Mouse (Mus musculus): ENCODE data around the gene Zbtb20. TPM values are rescaled to one million over a fixed set of nuclear protein-coding genes. Genes with fewer than 3 reads are reported as not detected.
A peak's percentile ranks its signal among the peaks of the same experiment; 100 is the strongest.

The Zbtb20 gene
- polyA plus RNA-seq, 1 experiment from 2014 or later: 44.6 TPM

DNA sequence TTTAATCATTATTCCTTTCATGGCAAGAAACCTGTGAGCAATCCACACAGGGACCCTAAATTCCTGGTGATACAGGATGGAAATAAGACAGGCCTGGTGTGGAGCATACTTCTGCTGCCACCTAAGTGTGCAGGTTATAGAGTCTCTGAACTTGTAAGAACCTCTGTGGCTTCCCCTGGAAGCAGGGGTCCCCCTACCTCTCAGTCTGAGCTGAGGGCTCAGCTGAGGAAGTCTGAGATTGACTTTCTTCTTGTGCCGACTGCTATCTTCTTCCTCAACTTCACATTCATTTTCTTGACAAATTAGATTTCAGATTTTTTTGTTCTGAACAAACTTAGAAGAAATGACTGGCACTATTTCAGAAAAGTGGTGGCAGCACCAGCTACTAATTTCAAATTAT, 617.2 kb downstream of the Zbtb20 start:
- no peak for ATAC-seq (ENCODE audit: low FRiP score, low TSS enrichment)
- Histone ChIP-seq H3K4me3 (ENCODE audit: low read length) (no peak overlapping the region), H3K36me3 (ENCODE audit: insufficient read depth, low read length) (no peaks in the 10 kb centered on the region)

GRCm38 (mm10) chr16:43493596-43494385, 618.1 kb downstream of the Zbtb20 start:
- WGBS: 63% methylated on average over 5 of the region's 5 CpGs
- no peak for ATAC-seq (ENCODE audit: low FRiP score, low TSS enrichment)

More for the DNA sequence above, 617.2 kb downstream of the Zbtb20 start:
- no peak overlapping the region for H3K9ac ChIP-seq (replicated peaks; ENCODE audit: low read length)
- no peaks in the 10 kb centered on the region for H3K27me3 ChIP-seq (ENCODE audit: insufficient read depth, low read length)
- 82% methylated on average over 1 of the region's 1 CpGs for WGBS
- no peaks in the 10 kb centered on the region for H3K4me1 ChIP-seq (ENCODE audit: insufficient read depth, low read length)
- H3K9me3 ChIP-seq (ENCODE audit: low read length): no peaks in the 10 kb centered on the region
- H3K27ac ChIP-seq (ENCODE audit: low read length): no peak overlapping the region
- no peak overlapping the region for H3K4me2 ChIP-seq (replicated peaks; ENCODE audit: low read depth, low read length)

GRCm38 (mm10) chr16:43495175-43495818, 619.6 kb downstream of the Zbtb20 start:
- no peaks in the 10 kb centered on the region for H3K36me3 ChIP-seq (ENCODE audit: insufficient read depth, low read length)
- no peaks in the 10 kb centered on the region for H3K27me3 ChIP-seq (ENCODE audit: insufficient read depth, low read length)
- ATAC-seq (ENCODE audit: low FRiP score, low TSS enrichment): no peak
- H3K4me3 ChIP-seq (ENCODE audit: low read length): no peak overlapping the region
- no peak overlapping the region for H3K4me2 ChIP-seq (replicated peaks; ENCODE audit: low read depth, low read length)
- H3K4me1 ChIP-seq (ENCODE audit: insufficient read depth, low read length): no peaks in the 10 kb centered on the region
- no peak overlapping the region for H3K27ac ChIP-seq (ENCODE audit: low read length)
- H3K9me3 ChIP-seq (ENCODE audit: low read length): no peaks in the 10 kb centered on the region
- no peak overlapping the region for H3K9ac ChIP-seq (replicated peaks; ENCODE audit: low read length)
- 81% methylated on average over 9 of the region's 9 CpGs for WGBS

More at GRCm38 (mm10) chr16:43493596-43494385, 618.1 kb downstream of the Zbtb20 start:
- no peak overlapping the region for H3K9ac ChIP-seq (replicated peaks; ENCODE audit: low read length)
- no peaks in the 10 kb centered on the region for H3K36me3 ChIP-seq (ENCODE audit: insufficient read depth, low read length)
- H3K4me2 ChIP-seq (replicated peaks; ENCODE audit: low read depth, low read length): no peak overlapping the region
- H3K4me3 ChIP-seq (ENCODE audit: low read length): no peak overlapping the region
- H3K27ac ChIP-seq (ENCODE audit: low read length): no peak overlapping the region
- no peaks in the 10 kb centered on the region for H3K4me1 ChIP-seq (ENCODE audit: insufficient read depth, low read length)
- H3K27me3 ChIP-seq (ENCODE audit: insufficient read depth, low read length): no peaks in the 10 kb centered on the region
- H3K9me3 ChIP-seq (ENCODE audit: low read length): no peaks in the 10 kb centered on the region

DNA sequence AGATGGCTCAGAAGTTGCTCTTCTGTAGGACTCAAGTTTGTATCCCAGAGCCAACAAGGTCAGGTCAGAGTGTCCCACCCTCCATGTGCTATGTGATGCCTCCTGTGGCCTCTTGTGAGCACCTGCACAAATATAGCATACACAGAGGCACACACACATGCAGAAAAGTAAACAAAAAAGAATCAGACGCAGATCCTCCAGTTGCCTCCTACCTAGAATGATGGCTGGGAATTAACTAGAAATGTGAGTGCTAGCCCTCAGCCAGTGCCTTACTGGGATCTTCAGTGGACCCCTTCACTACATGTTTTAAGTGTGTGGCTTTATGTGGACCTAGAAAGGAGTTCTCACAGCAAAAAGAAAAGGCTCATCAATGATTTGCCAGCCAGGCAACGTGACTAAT, 621.4 kb downstream of the Zbtb20 start:
- H3K4me2 ChIP-seq (replicated peaks; ENCODE audit: low read depth, low read length): no peak overlapping the region
- H3K27me3 ChIP-seq (ENCODE audit: insufficient read depth, low read length): no peaks in the 10 kb centered on the region
- H3K36me3 ChIP-seq (ENCODE audit: insufficient read depth, low read length): no peaks in the 10 kb centered on the region
- no peaks in the 10 kb centered on the region for H3K9me3 ChIP-seq (ENCODE audit: low read length)
- peaks cover under 1% of the 10 kb centered on the region; the same call in 1 of the 2 replicates for H3K4me1 ChIP-seq (ENCODE audit: insufficient read depth, low read length)
- no peak overlapping the region for H3K4me3 ChIP-seq (ENCODE audit: low read length)
- H3K9ac ChIP-seq (replicated peaks; ENCODE audit: low read length): no peak overlapping the region
- 36% methylated on average over 2 of the region's 2 CpGs for WGBS
- no peak overlapping the region for H3K27ac ChIP-seq (ENCODE audit: low read length)
- no peak for ATAC-seq (ENCODE audit: low FRiP score, low TSS enrichment)

DNA sequence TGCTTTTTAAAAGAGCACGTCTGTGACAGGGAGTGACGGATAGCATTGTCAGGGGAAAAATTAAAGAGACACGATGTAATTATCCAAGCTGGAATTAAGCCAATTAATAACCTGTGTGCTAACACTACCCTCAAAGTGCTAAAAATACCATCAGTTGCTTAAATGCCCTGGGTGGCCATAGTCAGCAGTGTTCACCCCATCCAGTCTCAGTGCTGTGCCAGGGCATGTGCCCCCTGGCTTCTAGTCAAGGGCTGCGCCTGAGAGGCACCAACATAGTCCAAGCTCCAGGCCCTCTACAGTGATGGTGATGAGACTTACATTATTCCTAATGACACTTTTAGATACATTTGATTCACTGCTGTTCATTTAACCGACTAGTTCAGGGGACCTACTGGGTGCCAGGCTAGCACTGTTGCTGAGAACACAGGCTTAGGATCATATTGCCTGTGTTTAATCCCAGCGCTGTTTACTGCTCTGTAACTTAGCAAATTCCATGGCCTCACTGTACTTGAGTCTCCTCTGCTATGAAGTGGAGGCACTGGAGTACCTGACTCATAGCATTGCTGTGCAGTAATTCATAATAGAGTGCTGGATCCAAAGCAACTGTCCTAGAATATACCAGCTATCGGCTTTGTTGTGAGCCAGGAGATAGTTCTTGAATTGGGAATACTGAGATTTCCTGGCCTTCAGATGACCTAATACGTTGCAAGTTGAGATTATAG, 624.6 kb downstream of the Zbtb20 start:
- 0 out of 2 replicates have a peak, but pooled peaks have one; percentile 18 for ATAC-seq (ENCODE audit: low FRiP score, low TSS enrichment)
- no peak overlapping the region for H3K27ac ChIP-seq (ENCODE audit: low read length)
- H3K9ac ChIP-seq (replicated peaks; ENCODE audit: low read length): no peak overlapping the region
- 79% methylated on average over 8 of the region's 8 CpGs for WGBS
- peaks cover 23% of the 10 kb centered on the region for H3K4me1 ChIP-seq (ENCODE audit: insufficient read depth, low read length)
- H3K4me2 ChIP-seq (replicated peaks; ENCODE audit: low read depth, low read length): no peak overlapping the region
- H3K9me3 ChIP-seq (ENCODE audit: low read length): no peaks in the 10 kb centered on the region
- H3K4me3 ChIP-seq (ENCODE audit: low read length): no peak overlapping the region
- no peaks in the 10 kb centered on the region for H3K36me3 ChIP-seq (ENCODE audit: insufficient read depth, low read length)
- H3K27me3 ChIP-seq (ENCODE audit: insufficient read depth, low read length): no peaks in the 10 kb centered on the region

DNA sequence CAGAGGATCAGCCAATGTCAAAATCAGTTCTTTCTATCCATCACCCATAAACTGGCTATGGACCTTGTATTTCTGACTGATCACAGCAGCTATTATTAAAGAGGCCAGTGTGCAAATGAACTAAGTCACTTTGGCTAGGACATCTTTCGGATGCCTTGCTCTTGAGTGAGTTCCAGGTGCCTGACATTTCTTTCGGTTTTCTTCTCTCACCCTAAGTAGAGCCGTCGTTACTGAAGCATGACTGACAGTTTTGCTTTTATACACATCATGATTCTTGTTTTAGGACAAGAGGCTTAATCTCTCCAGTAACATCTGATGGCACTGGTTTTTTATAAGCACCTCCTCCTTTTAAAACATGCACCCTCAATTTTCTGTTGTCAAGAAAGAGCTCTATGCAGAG, 625.6 kb downstream of the Zbtb20 start:
- no peak overlapping the region for H3K4me2 ChIP-seq (replicated peaks; ENCODE audit: low read depth, low read length)
- peaks cover 33% of the 10 kb centered on the region for H3K4me1 ChIP-seq (ENCODE audit: insufficient read depth, low read length)
- 52% methylated on average over 4 of the region's 4 CpGs for WGBS
- H3K36me3 ChIP-seq (ENCODE audit: insufficient read depth, low read length): no peaks in the 10 kb centered on the region
- H3K4me3 ChIP-seq (ENCODE audit: low read length): no peak overlapping the region
- no peak for ATAC-seq (ENCODE audit: low FRiP score, low TSS enrichment)
- H3K9ac ChIP-seq (replicated peaks; ENCODE audit: low read length): no peak overlapping the region
- H3K27ac ChIP-seq (ENCODE audit: low read length): no peak overlapping the region
- H3K27me3 ChIP-seq (ENCODE audit: insufficient read depth, low read length): no peaks in the 10 kb centered on the region
- no peaks in the 10 kb centered on the region for H3K9me3 ChIP-seq (ENCODE audit: low read length)

- H3K4me2 ChIP-seq (replicated peaks; ENCODE audit: low read depth, low read length): peak overlapping the region; percentile 90
- H3K27me3 ChIP-seq (ENCODE audit: insufficient read depth, low read length): no peaks in the 10 kb centered on the region
- H3K4me3 ChIP-seq (ENCODE audit: low read length): peak overlapping the region; percentile 52
- peaks cover 42% of the 10 kb centered on the region for H3K4me1 ChIP-seq (ENCODE audit: insufficient read depth, low read length)
- H3K9ac ChIP-seq (replicated peaks; ENCODE audit: low read length): peak overlapping the region; percentile 71
- 37% methylated on average over 12 of the region's 12 CpGs for WGBS
- no peak for ATAC-seq (ENCODE audit: low FRiP score, low TSS enrichment)
- no peaks in the 10 kb centered on the region for H3K9me3 ChIP-seq (ENCODE audit: low read length)
- no peaks in the 10 kb centered on the region for H3K36me3 ChIP-seq (ENCODE audit: insufficient read depth, low read length)
- H3K27ac ChIP-seq (ENCODE audit: low read length): peak overlapping the region; percentile 24; the same call in 1 of the 2 replicates
These were observed 626.8 kb downstream of the Zbtb20 start for GRCm38 (mm10) chr16:43502339-43503009.

- H3K27me3 ChIP-seq (ENCODE audit: insufficient read depth, low read length): no peaks in the 10 kb centered on the region
- H3K4me3 ChIP-seq (ENCODE audit: low read length): peak overlapping the region; percentile 52
- H3K4me1 ChIP-seq (ENCODE audit: insufficient read depth, low read length): peaks cover 42% of the 10 kb centered on the region
- ATAC-seq (ENCODE audit: low FRiP score, low TSS enrichment): 0 out of 2 replicates have a peak, but pooled peaks have one; percentile 3
- H3K27ac ChIP-seq (ENCODE audit: low read length): peak overlapping the region; percentile 63
- 3% methylated on average over 13 of the region's 13 CpGs for WGBS
- no peaks in the 10 kb centered on the region for H3K36me3 ChIP-seq (ENCODE audit: insufficient read depth, low read length)
- H3K9ac ChIP-seq (replicated peaks; ENCODE audit: low read length): peak overlapping the region; percentile 71
- H3K4me2 ChIP-seq (replicated peaks; ENCODE audit: low read depth, low read length): peak overlapping the region; percentile 90
- no peaks in the 10 kb centered on the region for H3K9me3 ChIP-seq (ENCODE audit: low read length)
These were observed 627.4 kb downstream of the Zbtb20 start for GRCm38 (mm10) chr16:43503010-43503635.

DNA sequence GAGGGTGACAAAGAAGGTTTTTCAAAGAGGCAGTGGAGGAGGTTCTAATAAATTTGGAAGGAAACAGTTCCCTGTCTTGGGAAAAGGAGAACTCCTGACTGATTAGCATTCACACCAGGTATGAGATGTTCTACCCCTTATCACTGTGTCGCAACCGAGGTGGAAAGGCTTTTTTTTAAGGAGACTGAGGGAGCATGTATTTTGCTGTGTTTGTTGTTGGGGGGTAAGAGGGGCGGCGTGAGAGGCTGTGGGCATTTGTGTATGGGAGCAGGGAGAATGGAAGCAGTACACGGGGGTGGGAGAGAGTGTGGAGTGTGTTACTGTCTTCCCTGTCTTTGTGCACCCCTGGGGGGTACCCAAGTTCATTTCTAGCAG, 627.9 kb downstream of the Zbtb20 start:
- H3K36me3 ChIP-seq (ENCODE audit: insufficient read depth, low read length): no peaks in the 10 kb centered on the region
- H3K4me1 ChIP-seq (ENCODE audit: insufficient read depth, low read length): peaks cover 46% of the 10 kb centered on the region
- no peaks in the 10 kb centered on the region for H3K9me3 ChIP-seq (ENCODE audit: low read length)
- under 1% methylated on average over 5 of the region's 5 CpGs for WGBS
- peak overlapping the region; percentile 52 for H3K4me3 ChIP-seq (ENCODE audit: low read length)
- peak overlapping the region; percentile 63 for H3K27ac ChIP-seq (ENCODE audit: low read length)
- H3K4me2 ChIP-seq (replicated peaks; ENCODE audit: low read depth, low read length): peak overlapping the region; percentile 90
- H3K9ac ChIP-seq (replicated peaks; ENCODE audit: low read length): peak overlapping the region; percentile 71
- no peaks in the 10 kb centered on the region for H3K27me3 ChIP-seq (ENCODE audit: insufficient read depth, low read length)
- 0 out of 2 replicates have a peak, but pooled peaks have one; percentile 43 for ATAC-seq (ENCODE audit: low FRiP score, low TSS enrichment)
